Mouse (Mus musculus): ENCODE measurements around the gene Ppp4c. TPM values are rescaled to one million over a fixed set of nuclear protein-coding genes. Genes with fewer than 3 reads are reported as not detected.

Gene Ppp4c
- polyA plus RNA-seq, 1 experiment from 2014 or later: 267 TPM

DNA sequence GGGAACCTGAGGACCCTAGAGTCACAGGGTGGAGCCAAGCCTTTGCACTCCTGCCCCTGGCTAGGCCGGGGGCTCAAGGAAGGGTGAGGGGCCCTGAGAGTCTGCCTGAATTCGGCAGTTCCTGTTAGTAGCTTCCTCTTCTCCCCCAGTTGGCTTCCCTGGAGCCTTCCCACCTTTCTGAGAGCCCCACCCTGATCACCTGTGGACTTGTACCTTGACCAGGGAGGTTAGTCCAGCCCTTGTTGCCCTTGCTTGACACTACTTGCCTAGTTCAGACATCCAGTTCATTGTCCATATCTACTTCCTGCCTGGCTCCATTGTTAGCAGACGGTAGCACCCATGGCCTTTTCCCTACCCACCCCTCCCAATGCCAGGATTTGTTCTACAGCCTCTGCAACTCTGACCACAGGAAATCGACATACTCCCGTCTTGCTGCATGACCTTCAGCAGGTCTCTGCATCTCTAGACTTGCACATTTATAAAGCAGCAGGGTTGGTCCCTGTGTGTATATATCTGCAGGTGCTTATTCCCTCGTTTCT is 30.7 kb downstream of the Ppp4c start:
- H3K4me3 ChIP-seq (ENCODE audit: low read length): no peak overlapping the region
- 69% methylated on average over 6 of the region's 6 CpGs for WGBS
- no peak for ATAC-seq (ENCODE audit: low FRiP score, low TSS enrichment)

DNA sequence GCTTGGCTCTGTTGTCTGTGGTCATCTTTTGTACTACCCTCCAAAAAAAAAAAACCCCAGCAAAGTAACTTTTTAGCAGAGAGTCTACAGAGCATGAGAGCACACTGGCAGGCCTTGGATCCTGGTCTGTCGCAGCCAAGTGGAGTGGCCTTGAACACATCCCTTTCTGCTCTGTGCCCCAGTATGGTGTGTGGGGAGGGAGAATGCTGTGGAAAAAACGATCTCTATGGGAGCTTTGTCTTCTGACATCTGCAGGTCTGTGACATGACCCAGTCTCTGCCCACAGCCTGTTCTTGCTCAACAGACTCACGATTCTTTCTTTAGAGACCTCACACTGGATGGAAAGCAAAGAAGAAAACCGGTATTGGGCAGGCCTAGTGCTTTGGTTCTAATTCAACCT is 31.3 kb downstream of the Ppp4c start:
- Histone ChIP-seq H3K27ac (ENCODE audit: low read length) (peak overlapping the region; percentile 95), H3K9me3 (ENCODE audit: low read length) (no peaks in the 10 kb centered on the region), H3K4me1 (ENCODE audit: insufficient read depth, low read length) (peaks cover 27% of the 10 kb centered on the region), H3K36me3 (ENCODE audit: insufficient read depth, low read length) (peaks cover 20% of the 10 kb centered on the region), H3K27me3 (ENCODE audit: insufficient read depth, low read length) (no peaks in the 10 kb centered on the region), H3K4me2 (replicated peaks; ENCODE audit: low read depth, low read length) (peak overlapping the region; percentile 84), H3K4me3 (ENCODE audit: low read length) (peak overlapping the region; percentile 88), H3K9ac (replicated peaks; ENCODE audit: low read length) (peak overlapping the region; percentile 92; the same call in 1 of the 2 replicates)
- WGBS: 62% methylated on average over 4 of the region's 4 CpGs
- ATAC-seq (ENCODE audit: low FRiP score, low TSS enrichment): no peak

More for the DNA sequence above, 30.7 kb downstream of the Ppp4c start:
- H3K9ac ChIP-seq (replicated peaks; ENCODE audit: low read length): no peak overlapping the region
- peaks cover 27% of the 10 kb centered on the region for H3K4me1 ChIP-seq (ENCODE audit: insufficient read depth, low read length)
- no peaks in the 10 kb centered on the region for H3K9me3 ChIP-seq (ENCODE audit: low read length)
- H3K36me3 ChIP-seq (ENCODE audit: insufficient read depth, low read length): peaks cover 24% of the 10 kb centered on the region
- no peaks in the 10 kb centered on the region for H3K27me3 ChIP-seq (ENCODE audit: insufficient read depth, low read length)
- no peak overlapping the region; the same call in 1 of the 2 replicates for H3K4me2 ChIP-seq (replicated peaks; ENCODE audit: low read depth, low read length)
- H3K27ac ChIP-seq (ENCODE audit: low read length): peak overlapping the region; percentile 26; the same call in 1 of the 2 replicates

DNA sequence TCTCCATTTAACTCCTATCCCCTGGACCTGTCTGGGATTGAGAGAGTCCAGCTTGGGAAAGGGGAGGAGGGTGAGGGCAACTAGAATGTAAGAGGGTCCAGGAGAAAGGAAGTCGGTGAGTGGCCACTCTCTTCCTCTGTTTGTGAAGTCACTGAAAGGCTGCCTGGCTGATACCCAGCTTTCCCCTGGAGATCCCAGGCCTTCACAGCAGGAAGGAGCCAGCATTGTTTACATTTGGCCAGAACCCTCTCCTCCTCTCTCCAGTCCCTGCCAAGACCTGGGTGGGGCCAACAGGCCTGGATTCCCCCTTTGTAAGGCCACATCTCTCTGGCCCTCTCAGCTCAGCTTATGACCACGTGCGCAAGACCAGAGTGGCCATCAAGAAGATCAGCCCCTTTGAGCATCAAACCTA is 31.9 kb downstream of the Ppp4c start:
- Histone ChIP-seq H3K9me3 (ENCODE audit: low read length) (no peaks in the 10 kb centered on the region), H3K36me3 (ENCODE audit: insufficient read depth, low read length) (peaks cover 20% of the 10 kb centered on the region), H3K27me3 (ENCODE audit: insufficient read depth, low read length) (no peaks in the 10 kb centered on the region), H3K4me1 (ENCODE audit: insufficient read depth, low read length) (peaks cover 27% of the 10 kb centered on the region), H3K27ac (ENCODE audit: low read length) (peak overlapping the region; percentile 95), H3K4me3 (ENCODE audit: low read length) (peak overlapping the region; percentile 88), H3K4me2 (replicated peaks; ENCODE audit: low read depth, low read length) (peak overlapping the region; percentile 84), H3K9ac (replicated peaks; ENCODE audit: low read length) (peak overlapping the region; percentile 92)
- 17% methylated on average over 3 of the region's 3 CpGs for WGBS
- ATAC-seq (ENCODE audit: low FRiP score, low TSS enrichment): peak; percentile 74

DNA sequence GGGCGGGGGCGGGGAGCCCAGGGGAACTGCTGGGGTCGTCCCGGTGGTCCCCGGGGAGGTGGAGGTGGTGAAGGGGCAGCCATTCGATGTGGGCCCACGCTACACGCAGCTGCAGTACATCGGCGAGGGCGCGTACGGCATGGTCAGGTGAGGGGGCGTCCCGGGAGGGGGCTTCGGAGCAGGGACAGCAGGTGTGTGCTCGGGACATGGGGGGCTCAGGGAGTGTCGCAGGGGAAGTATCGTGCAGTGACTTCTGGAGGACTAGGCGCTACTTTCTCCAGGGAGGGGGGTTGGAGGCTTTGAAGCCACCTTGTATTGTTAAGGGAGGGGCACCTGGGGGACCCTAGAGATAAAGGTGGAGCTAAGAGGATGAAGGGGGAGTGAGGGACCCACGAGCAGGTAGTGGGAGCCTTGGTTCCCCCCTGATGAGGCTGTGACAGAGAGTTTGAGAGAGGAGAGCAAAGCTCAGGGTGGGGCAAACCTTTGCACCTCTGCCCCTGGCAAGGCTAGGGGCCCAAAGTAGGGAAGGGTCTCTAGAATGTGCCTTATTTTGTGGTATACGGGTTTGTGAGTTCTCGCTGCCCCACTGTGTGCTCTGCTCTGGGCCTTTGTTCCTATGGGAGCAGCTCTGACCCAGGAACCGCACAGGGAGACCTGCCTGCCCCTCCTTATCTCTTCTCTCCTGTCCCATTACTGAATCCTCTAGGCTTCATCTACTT is 32.5 kb downstream of the Ppp4c start:
- H3K4me2 ChIP-seq (replicated peaks; ENCODE audit: low read depth, low read length): peak overlapping the region; percentile 84
- H3K9me3 ChIP-seq (ENCODE audit: low read length): no peaks in the 10 kb centered on the region
- peak overlapping the region; percentile 88 for H3K4me3 ChIP-seq (ENCODE audit: low read length)
- 1% methylated on average over 17 of the region's 24 CpGs for WGBS
- H3K27me3 ChIP-seq (ENCODE audit: insufficient read depth, low read length): no peaks in the 10 kb centered on the region
- peak overlapping the region; percentile 92 for H3K9ac ChIP-seq (replicated peaks; ENCODE audit: low read length)
- peak; percentile 47 for ATAC-seq (ENCODE audit: low FRiP score, low TSS enrichment)
- peaks cover 19% of the 10 kb centered on the region for H3K36me3 ChIP-seq (ENCODE audit: insufficient read depth, low read length)
- H3K27ac ChIP-seq (ENCODE audit: low read length): peak overlapping the region; percentile 95
- peaks cover 30% of the 10 kb centered on the region for H3K4me1 ChIP-seq (ENCODE audit: insufficient read depth, low read length)

DNA sequence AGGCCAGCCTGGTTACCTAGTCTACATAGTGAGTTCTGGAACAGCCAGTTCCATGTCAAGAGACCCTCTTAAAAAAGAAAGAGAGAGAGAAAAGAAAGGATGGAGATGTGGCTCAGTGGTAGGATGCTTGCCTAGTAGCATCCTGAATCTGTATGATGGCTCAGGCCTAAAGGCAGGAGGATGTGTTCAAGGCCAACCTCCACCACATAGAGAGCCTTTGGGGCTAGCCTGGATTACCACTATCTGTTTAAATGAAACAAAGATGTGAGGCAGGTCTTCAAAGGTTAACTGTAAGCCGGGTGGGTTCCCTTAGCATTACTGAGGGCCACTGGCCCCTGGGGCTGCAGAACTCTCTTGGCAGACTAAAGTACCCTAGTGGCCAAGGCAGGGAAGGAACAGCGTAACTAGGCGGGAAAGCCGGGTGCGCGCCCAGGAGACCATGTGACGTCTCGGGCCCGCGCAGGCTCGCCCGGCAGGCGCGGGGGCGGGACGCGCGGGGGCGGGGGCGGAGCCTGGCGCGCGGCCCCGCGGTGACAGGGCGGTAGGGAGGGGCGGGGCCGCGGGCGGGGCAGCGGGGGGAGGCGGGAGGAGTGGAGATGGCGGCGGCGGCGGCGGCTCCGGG is 33.1 kb downstream of the Ppp4c start, which contains the start of gene Mapk3:
Gene Mapk3 (plus strand): TSS at position 552 of the 622 bp plus-strand sequence.
- peak within 1 kb of the TSS; percentile 92 for H3K9ac ChIP-seq (replicated peaks; ENCODE audit: low read length)
- H3K4me2 ChIP-seq (replicated peaks; ENCODE audit: low read depth, low read length): peak within 1 kb of the TSS; percentile 84
- H3K27ac ChIP-seq (ENCODE audit: low read length): peak within 1 kb of the TSS; percentile 95
- WGBS: 0% methylated on average over 9 of the region's 38 CpGs
- H3K36me3 ChIP-seq (ENCODE audit: insufficient read depth, low read length): peaks cover 13% of the 10 kb centered on the region
- H3K9me3 ChIP-seq (ENCODE audit: low read length): no peaks in the 10 kb centered on the region
- H3K4me3 ChIP-seq (ENCODE audit: low read length): peak within 1 kb of the TSS; percentile 88
- H3K27me3 ChIP-seq (ENCODE audit: insufficient read depth, low read length): no peaks in the 10 kb centered on the region
- peaks cover 30% of the 10 kb centered on the region for H3K4me1 ChIP-seq (ENCODE audit: insufficient read depth, low read length)
- peak; percentile 60 for ATAC-seq (ENCODE audit: low FRiP score, low TSS enrichment)

DNA sequence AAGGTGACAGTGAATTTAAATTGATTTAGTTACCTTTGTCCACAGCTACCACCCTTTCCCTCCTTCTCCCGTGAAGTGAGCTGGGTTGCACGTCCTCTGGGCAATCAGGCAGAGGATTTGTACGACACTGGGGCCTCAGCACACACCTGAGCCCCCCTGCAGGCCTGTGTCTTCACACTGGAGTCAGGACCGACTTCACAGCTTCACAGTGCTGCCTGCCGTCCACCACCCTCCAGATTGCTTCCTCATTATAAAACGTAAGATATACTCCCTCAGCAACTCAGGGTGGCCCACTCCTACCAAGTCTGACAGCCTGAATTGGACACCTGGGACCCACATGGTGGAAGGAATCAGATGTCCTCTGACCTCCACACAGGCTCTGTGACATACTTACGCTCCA is 33.8 kb downstream of the Ppp4c start:
- no peak for ATAC-seq (ENCODE audit: low FRiP score, low TSS enrichment)
- H3K9me3 ChIP-seq (ENCODE audit: low read length): no peaks in the 10 kb centered on the region
- H3K27me3 ChIP-seq (ENCODE audit: insufficient read depth, low read length): no peaks in the 10 kb centered on the region
- 65% methylated on average over 7 of the region's 7 CpGs for WGBS
- peaks cover 8% of the 10 kb centered on the region; the same call in 1 of the 2 replicates for H3K36me3 ChIP-seq (ENCODE audit: insufficient read depth, low read length)
- no peak overlapping the region for H3K4me3 ChIP-seq (ENCODE audit: low read length)
- no peak overlapping the region for H3K27ac ChIP-seq (ENCODE audit: low read length)
- H3K4me1 ChIP-seq (ENCODE audit: insufficient read depth, low read length): peaks cover 30% of the 10 kb centered on the region
- H3K9ac ChIP-seq (replicated peaks; ENCODE audit: low read length): no peak overlapping the region
- no peak overlapping the region for H3K4me2 ChIP-seq (replicated peaks; ENCODE audit: low read depth, low read length)

DNA sequence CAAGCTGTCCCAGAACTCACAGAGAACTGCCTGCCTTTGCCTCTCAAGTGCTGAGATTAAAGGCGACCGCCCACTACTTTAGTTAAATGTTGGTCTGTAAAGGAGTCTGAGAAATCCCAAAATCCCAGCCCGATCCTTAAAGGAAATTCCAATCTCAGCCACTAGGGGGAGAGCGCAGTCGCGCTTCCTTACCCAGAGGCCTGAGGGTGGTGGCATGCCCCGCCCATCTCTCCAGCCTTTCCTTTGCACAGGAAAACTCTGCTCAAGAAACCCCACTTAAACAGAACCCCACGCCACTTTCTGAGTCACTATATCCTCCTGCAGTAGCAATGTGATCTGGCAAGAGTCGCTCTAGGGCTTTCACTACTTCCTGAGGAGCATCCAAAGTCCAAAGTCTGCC is 37.4 kb downstream of the Ppp4c start:
- Histone ChIP-seq H3K4me3 (ENCODE audit: low read length) (no peak overlapping the region), H3K9ac (replicated peaks; ENCODE audit: low read length) (peak overlapping the region; percentile 66), H3K27ac (ENCODE audit: low read length) (no peak overlapping the region), H3K4me1 (ENCODE audit: insufficient read depth, low read length) (peaks cover 7% of the 10 kb centered on the region; the same call in 1 of the 2 replicates), H3K36me3 (ENCODE audit: insufficient read depth, low read length) (no peaks in the 10 kb centered on the region), H3K9me3 (ENCODE audit: low read length) (no peaks in the 10 kb centered on the region), H3K4me2 (replicated peaks; ENCODE audit: low read depth, low read length) (peak overlapping the region; percentile 36), H3K27me3 (ENCODE audit: insufficient read depth, low read length) (no peaks in the 10 kb centered on the region)
- under 1% methylated on average over 9 of the region's 9 CpGs for WGBS
- peak; percentile 72 for ATAC-seq (ENCODE audit: low FRiP score, low TSS enrichment)

DNA sequence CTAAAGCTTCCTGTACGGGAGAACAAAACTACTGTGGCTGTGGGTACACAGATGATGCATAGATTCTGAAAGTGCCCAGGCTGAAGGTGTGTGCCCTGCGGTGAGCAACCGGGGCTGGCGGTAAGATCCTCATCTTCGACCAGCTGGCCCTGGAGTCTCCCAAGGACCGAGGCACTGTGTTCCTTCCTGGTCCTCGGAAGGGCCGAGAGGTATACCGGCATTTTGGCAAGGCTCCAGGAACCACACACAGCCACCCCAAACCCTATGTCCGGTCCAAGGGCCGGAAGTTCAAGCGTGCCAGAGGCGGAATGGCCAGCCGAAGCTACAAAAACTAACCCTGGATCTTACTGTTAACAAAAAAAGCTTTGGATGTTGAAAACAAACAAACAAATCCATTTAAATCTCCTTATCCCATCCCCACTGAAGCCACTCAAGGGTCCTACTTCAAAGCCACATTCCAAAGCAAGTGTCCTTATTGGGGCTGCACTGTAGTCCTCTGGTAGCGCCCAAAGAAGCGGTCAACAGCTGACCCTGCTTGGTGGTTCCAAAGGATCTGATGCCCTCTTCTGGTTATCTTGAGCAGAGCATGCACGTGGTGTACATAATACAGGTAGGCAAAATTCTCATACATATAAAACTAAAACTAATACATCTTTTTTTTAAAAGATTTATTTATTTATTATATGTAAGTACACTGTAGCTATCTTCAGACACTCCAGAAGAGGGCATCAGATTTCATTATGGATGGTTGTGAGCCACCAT is 42.5 kb downstream of the Ppp4c start:
- no peak for ATAC-seq (ENCODE audit: low FRiP score, low TSS enrichment)
- Histone ChIP-seq H3K4me2 (replicated peaks; ENCODE audit: low read depth, low read length) (no peak overlapping the region), H3K27ac (ENCODE audit: low read length) (no peak overlapping the region), H3K4me3 (ENCODE audit: low read length) (no peak overlapping the region), H3K4me1 (ENCODE audit: insufficient read depth, low read length) (no peaks in the 10 kb centered on the region), H3K9me3 (ENCODE audit: low read length) (no peaks in the 10 kb centered on the region), H3K36me3 (ENCODE audit: insufficient read depth, low read length) (no peaks in the 10 kb centered on the region), H3K9ac (replicated peaks; ENCODE audit: low read length) (no peak overlapping the region), H3K27me3 (ENCODE audit: insufficient read depth, low read length) (no peaks in the 10 kb centered on the region)
- 88% methylated on average over 17 of the region's 17 CpGs for WGBS

DNA sequence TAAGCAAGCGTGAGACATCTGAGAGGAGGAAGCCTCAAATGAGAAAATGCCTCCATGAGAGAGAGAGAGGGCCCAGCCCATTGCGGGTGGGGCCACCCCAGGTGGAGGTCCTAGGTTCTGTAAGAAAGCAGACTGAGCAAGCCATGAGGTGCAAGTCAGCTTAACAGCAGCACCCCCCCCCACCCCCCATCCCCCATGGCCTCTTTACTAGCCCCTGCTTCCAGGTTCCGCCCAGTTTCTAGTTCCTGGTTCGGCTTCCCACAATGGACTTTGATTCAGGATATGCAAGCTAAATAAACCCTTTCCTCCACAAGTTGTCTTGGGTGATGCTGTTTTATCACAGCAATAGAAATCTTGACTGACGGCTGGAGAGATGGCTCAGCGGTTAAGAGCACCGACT is 43.5 kb downstream of the Ppp4c start:
- no peaks in the 10 kb centered on the region for H3K27me3 ChIP-seq (ENCODE audit: insufficient read depth, low read length)
- H3K9ac ChIP-seq (replicated peaks; ENCODE audit: low read length): no peak overlapping the region
- no peaks in the 10 kb centered on the region for H3K4me1 ChIP-seq (ENCODE audit: insufficient read depth, low read length)
- H3K4me3 ChIP-seq (ENCODE audit: low read length): no peak overlapping the region
- H3K9me3 ChIP-seq (ENCODE audit: low read length): no peaks in the 10 kb centered on the region
- no peak overlapping the region for H3K27ac ChIP-seq (ENCODE audit: low read length)
- 72% methylated on average over 7 of the region's 7 CpGs for WGBS
- H3K36me3 ChIP-seq (ENCODE audit: insufficient read depth, low read length): no peaks in the 10 kb centered on the region
- H3K4me2 ChIP-seq (replicated peaks; ENCODE audit: low read depth, low read length): no peak overlapping the region
- ATAC-seq (ENCODE audit: low FRiP score, low TSS enrichment): no peak
